Mouse (Mus musculus): ENCODE results near the gene Nfe2l2.

- no peak for TF ChIP-seq CTCF (IDR thresholded peaks at IDR 0.05; ENCODE audit: insufficient read depth, low read length)
- no peak for TF ChIP-seq POLR2A (IDR thresholded peaks at IDR 0.05; ENCODE audit: borderline replicate concordance, extremely low read depth, low read depth, low read length)
Measured at GRCm38 (mm10) chr2:75685458-75685861, 19.0 kb downstream of the Nfe2l2 start.

All from lung, adult 2 months (tissue).